In the genomic region with DNA sequence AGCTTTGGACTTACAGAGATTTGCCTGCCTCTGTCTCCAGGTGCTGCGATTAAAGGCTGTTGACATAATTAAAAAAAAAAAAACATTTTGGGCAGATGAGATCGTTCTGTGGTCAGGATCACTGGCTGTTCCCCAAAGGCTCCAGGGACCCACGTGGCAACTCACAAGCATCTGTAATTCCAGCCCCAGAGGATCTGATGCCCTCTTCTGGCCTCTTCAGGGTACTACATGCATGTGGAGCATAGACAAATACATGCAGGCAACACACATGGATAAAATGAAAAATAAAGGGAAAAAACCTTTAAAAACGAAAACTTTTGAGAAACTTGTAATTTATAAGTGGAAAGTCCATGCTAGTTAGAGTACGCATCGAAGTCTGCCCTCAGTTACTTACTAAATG, we compare ENCODE assay signal across 9 mouse cellular contexts. TPM values are rescaled to one million over a fixed set of nuclear protein-coding genes. Genes with fewer than 3 reads are reported as not detected.
A peak's percentile ranks its signal among the peaks of the same experiment; 100 is the strongest.
DNase-seq lines count a peak whose midpoint lies in the region; TF ChIP-seq lines count a peak whose summit lies in the region.
"Had no signal": no experiment of that assay in that cellular context is flagged by ENCODE, and none has a peak within 500 bp of the region (broad histone marks: within the 10 kb centered on the region; RNA-seq: fewer than 3 reads in every experiment).

No protein-coding gene starts in this region.

- TF ChIP-seq POLR2A in bone marrow, adult 2 months (IDR thresholded peaks at IDR 0.05; ENCODE audit: borderline replicate concordance, control insufficient read depth, low read depth, low read length): no peak

- no peak overlapping the region for H3K4me3 ChIP-seq in bone marrow, adult 2 months (replicated peaks; ENCODE audit: control insufficient read depth, low read depth, low read length)

- WGBS in bone marrow, adult 2 months: 51% methylated on average over 6 of the region's 6 CpGs

- H3K4me1 ChIP-seq in bone marrow, adult 2 months (ENCODE audit: control insufficient read depth, insufficient read depth, low read length): no peaks in the 10 kb centered on the region

- H3K27ac ChIP-seq in bone marrow, adult 2 months (ENCODE audit: control insufficient read depth, insufficient read depth, low read depth, low read length, poor library complexity): no peak overlapping the region

- peak; percentile 19 for DNase-seq in heart, adult 8-10 months (ENCODE audit: low spot score)
- DNase-seq in heart, adult 9 months (ENCODE audit: low spot score in 2 of 2): no peak
- DNase-seq in A20 (ENCODE audit: low read depth, low spot score): peak; percentile 55
- DNase-seq in lung, adult 18-20 months: peak; percentile 19 to 35
- no peak for DNase-seq in gastrocnemius, postnatal 4 days (ENCODE audit: low spot score in 2 of 2)
- no peak for DNase-seq in spleen, adult 12 weeks (ENCODE audit: low spot score)
- DNase-seq in gastrocnemius, postnatal 10 days: no peak

- TF ChIP-seq CTCF in bone marrow, adult 2 months (IDR thresholded peaks at IDR 0.05; ENCODE audit: control insufficient read depth, insufficient read depth, low read length): peak; percentile 46; the same call in 1 of the 2 replicates

RNA-seq across cellular contexts. Expression of gene Adgrf3, which starts 1.8 kb away (rescaled TPM):
- total RNA-seq in heart, adult 8-10 months (2022): under 1 TPM in 1 of 4 experiments, not detected in 3; 0.57 TPM
- polyA plus RNA-seq in bone marrow, adult 2 months (2011; ENCODE audit: insufficient read depth, insufficient read length, low replicate concordance, missing spikeins): not detected in 2 replicates
- under 1 TPM; 0.31 to 0.52 TPM for total RNA-seq in gastrocnemius, postnatal 4 days (2021)
- total RNA-seq in gastrocnemius, postnatal 10 days (2021): not detected
- total RNA-seq: adrenal gland, postnatal 36 days had no signal

RNA-seq across cellular contexts. Expression of gene Selenoi, which starts 25.1 kb away (rescaled TPM):
- 10 to 100 TPM; 14.0 to 18.9 (median 16.1) TPM for total RNA-seq in heart, adult 8-10 months (2022)
- 4.6 and 7.5 TPM in 2 replicates for polyA plus RNA-seq in bone marrow, adult 2 months (2011; ENCODE audit: insufficient read depth, insufficient read length, low replicate concordance, missing spikeins)
- total RNA-seq in gastrocnemius, postnatal 4 days (2021): 10 to 100 TPM; 20.4 to 25.7 TPM
- total RNA-seq in gastrocnemius, postnatal 10 days (2021): 10 to 100 TPM; 11.9 to 15.3 TPM

RNA-seq across cellular contexts. Expression of gene Hadhb, which starts 52.2 kb away (rescaled TPM):
- total RNA-seq in heart, adult 8-10 months (2022): 1,000 to 10,000 TPM; 2,312 to 2,801 (median 2,464) TPM
- polyA plus RNA-seq in bone marrow, adult 2 months (2011; ENCODE audit: insufficient read depth, insufficient read length, low replicate concordance, missing spikeins): 27.3 and 32.3 TPM in 2 replicates
- total RNA-seq in gastrocnemius, postnatal 4 days (2021): 100 to 1,000 TPM; 228 TPM
- total RNA-seq in gastrocnemius, postnatal 10 days (2021): 100 to 1,000 TPM; 239 to 273 TPM

RNA-seq across cellular contexts. Expression of gene Hadha, which starts 52.3 kb away (rescaled TPM):
- 1,000 to 10,000 TPM; 1,298 to 1,376 (median 1,346) TPM for total RNA-seq in heart, adult 8-10 months (2022)
- 25.7 and 51.3 TPM in 2 replicates for polyA plus RNA-seq in bone marrow, adult 2 months (2011; ENCODE audit: insufficient read depth, insufficient read length, low replicate concordance, missing spikeins)
- 100 to 1,000 TPM; 337 to 342 TPM for total RNA-seq in gastrocnemius, postnatal 4 days (2021)
- total RNA-seq in gastrocnemius, postnatal 10 days (2021): 100 to 1,000 TPM; 292 to 312 TPM

Comparison
In these comparisons a context has a peak if more than half of its experiments do, and no peak if none do; other contexts are left out.
1. DNase-seq: peak in heart, adult 8-10 months (single experiment), A20 (single experiment) and lung, adult 18-20 months (2 of 2); none in heart, adult 9 months (0 of 2), gastrocnemius, postnatal 4 days (0 of 2), spleen, adult 12 weeks (single experiment) and gastrocnemius, postnatal 10 days (single experiment).
2. RNA of gene Hadhb, which starts 52.2 kb away (total RNA-seq): 2,312 to 2,801 TPM in heart, adult 8-10 months; 239 to 273 TPM in gastrocnemius, postnatal 10 days and 228 TPM in gastrocnemius, postnatal 4 days; every median in the first group is over 4 times any median in the second.